Mouse (Mus musculus): Measurements from ENCODE around the gene Mum1. TPM values are rescaled to one million over a fixed set of nuclear protein-coding genes. Genes with fewer than 3 reads are reported as not detected.

Mum1 gene
- 36.6 and 116 TPM in 2 replicates for polyA plus RNA-seq (2012; ENCODE audit: low replicate concordance)

GRCm38 (mm10) chr10:80226416-80227165 is at the start of gene Mum1:
Gene Mum1, plus strand, starts transcription at chr10:80226434.

DNA sequence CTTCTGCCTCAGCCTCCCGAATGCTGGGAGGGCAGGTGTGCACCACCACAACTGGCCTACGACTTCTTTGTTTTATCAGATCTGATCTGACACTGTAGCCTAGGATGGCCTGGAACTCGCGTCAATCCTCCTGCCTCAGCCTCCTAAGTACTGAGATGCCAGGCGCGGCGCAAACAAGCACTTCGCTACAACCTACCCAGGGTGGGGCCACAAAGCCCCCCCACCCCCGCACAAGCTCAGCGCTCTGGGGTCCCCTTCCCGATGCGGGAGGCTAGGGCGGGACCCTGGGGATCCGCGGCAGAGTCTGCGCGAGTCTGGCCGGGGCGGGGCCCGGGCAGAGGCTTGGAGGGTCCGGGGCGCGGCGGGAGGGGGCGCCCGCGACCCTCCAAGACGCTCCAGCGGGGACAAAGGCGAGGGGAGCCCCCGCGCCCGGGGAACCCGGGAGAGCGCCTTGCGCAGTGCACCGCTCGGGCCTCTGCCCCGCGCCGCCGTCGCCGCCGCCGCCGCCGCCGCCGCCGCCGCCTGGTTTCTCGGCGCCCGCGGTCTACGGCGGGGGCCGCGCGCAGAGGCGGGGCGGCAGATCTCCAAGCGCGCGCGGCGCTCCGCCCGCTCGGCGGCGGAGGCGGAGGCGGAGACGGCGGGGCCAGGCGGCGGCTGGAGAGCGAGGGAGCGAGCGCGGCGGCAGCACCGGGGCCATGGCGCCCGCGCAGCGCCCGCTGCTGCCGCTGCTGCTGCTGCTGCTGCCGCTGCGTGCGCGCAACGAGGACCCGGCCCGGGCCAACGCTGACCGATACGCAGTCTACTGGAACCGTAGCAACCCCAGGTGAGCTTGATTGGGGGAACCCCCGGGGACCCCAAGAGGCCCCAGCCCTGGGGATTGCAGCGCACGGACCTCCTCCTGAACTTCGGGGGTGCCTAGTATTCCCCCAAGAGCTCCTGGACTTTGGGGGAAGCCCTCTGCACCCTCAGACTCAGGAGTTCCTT is 46.9 kb upstream of the Mum1 start, which contains the start of gene Efna2:
Efna2 (plus strand) TSS at position 415 of the 984 bp plus-strand sequence.

GRCm38 (mm10) chr10:80248971-80249640 is 22.9 kb downstream of the Mum1 start, which contains the start of gene Ndufs7:
Gene Ndufs7, plus strand, starts transcription at chr10:80249121.

GRCm38 (mm10) chr10:80260642-80261584 is 34.7 kb downstream of the Mum1 start, which contains the start of the genes Gamt and Dazap1:
Gene Gamt, minus strand, starts transcription at chr10:80261012.
Gene Dazap1, plus strand, starts transcription at chr10:80261486.

DNA sequence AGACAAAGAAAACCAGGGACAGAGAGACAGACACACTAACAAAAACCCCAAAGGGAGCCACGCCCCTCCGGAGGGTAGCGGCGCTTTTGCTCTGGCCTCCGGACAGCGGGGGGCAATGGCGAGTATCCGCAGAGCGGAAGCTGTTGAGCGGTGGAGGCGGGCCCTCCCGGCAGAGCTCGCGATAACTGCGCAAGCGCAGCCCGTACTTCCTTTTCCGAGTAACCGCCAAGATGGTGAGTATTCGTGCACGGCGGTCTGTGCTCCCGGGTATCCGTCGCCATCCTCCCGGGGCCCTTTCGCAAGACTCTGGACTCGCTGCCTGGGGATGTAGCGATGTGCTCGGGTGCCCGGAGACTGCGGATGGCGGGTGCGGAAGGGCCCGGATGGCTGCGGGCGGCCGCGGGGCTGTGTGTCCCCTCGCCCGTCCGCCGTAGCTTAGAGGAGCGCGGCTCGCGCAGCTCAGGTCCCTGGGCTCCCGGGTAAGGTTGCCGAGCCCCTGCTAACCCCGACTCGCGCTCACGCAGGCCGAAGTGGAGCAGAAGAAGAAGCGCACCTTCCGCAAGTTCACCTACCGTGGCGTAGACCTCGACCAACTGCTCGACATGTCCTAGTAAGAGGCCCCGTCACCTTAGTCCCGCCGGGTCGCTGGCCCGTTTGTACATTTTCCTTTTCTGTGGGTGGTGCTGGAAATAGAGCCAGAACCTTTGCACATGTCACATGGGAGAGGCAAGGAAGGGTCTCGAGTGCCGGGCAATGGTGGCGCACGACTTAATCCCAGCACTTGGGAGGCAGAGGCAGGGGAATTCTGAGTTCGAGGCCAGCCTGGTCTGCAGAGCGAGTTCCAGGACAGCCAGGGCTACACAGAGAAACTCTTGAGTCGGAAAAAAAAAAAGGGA is 66.3 kb downstream of the Mum1 start, which contains the start of gene Rps15:
Rps15 (plus strand) TSS at position 203 of the 896 bp plus-strand sequence.

Other genes with a start within 250 kb of the Mum1 start
- gene Tmem259, start 242.1 kb upstream of the Mum1 start, polyA plus RNA-seq (2012; ENCODE audit: low replicate concordance), result 311 and 927 TPM in 2 replicates
- gene Cnn2, start 237.8 kb upstream of the Mum1 start, polyA plus RNA-seq (2012; ENCODE audit: low replicate concordance), result 876 and 1,258 TPM in 2 replicates
- gene Abca7, start 229.9 kb upstream of the Mum1 start, polyA plus RNA-seq (2012; ENCODE audit: low replicate concordance), result 42.0 and 76.1 TPM in 2 replicates
- gene Arhgap45, start 209.8 kb upstream of the Mum1 start, polyA plus RNA-seq (2012; ENCODE audit: low replicate concordance), result 660 and 1,623 TPM in 2 replicates
- 68.4 and 166 TPM in 2 replicates for gene Polr2e, start 186.6 kb upstream of the Mum1 start, polyA plus RNA-seq (2012; ENCODE audit: low replicate concordance)
- gene Gpx4, start 179.3 kb upstream of the Mum1 start, polyA plus RNA-seq (2012; ENCODE audit: low replicate concordance), result 298 and 797 TPM in 2 replicates
- 99.1 and 152 TPM in 2 replicates for gene Sbno2, start 120.9 kb upstream of the Mum1 start, polyA plus RNA-seq (2012; ENCODE audit: low replicate concordance)
- 99.1 and 132 TPM in 2 replicates for gene Stk11, start 110.6 kb upstream of the Mum1 start, polyA plus RNA-seq (2012; ENCODE audit: low replicate concordance)
- 650 and 864 TPM in 2 replicates for gene Atp5d, start 87.8 kb upstream of the Mum1 start, polyA plus RNA-seq (2012; ENCODE audit: low replicate concordance)
- 25.3 and 46.2 TPM in 2 replicates for gene Cbarp, start 85.6 kb upstream of the Mum1 start, polyA plus RNA-seq (2012; ENCODE audit: low replicate concordance)
- gene Midn, start 78.2 kb upstream of the Mum1 start, polyA plus RNA-seq (2012; ENCODE audit: low replicate concordance), result 365 and 523 TPM in 2 replicates
- gene Cirbp, start 60.4 kb upstream of the Mum1 start, polyA plus RNA-seq (2012; ENCODE audit: low replicate concordance), result 157 and 188 TPM in 2 replicates
- 6.8 and 15.3 TPM in 2 replicates for gene 1600002K03Rik, start 53.5 kb upstream of the Mum1 start, polyA plus RNA-seq (2012; ENCODE audit: low replicate concordance)
- gene Efna2, start 47.0 kb upstream of the Mum1 start, polyA plus RNA-seq (2012; ENCODE audit: low replicate concordance), result 1.4 and 2.8 TPM in 2 replicates
- 141 and 175 TPM in 2 replicates for gene Ndufs7, start 22.7 kb downstream of the Mum1 start, polyA plus RNA-seq (2012; ENCODE audit: low replicate concordance)
- gene Gamt, start 34.6 kb downstream of the Mum1 start, polyA plus RNA-seq (2012; ENCODE audit: low replicate concordance), result 1.6 and 3.6 TPM in 2 replicates
- 294 and 420 TPM in 2 replicates for gene Dazap1, start 35.1 kb downstream of the Mum1 start, polyA plus RNA-seq (2012; ENCODE audit: low replicate concordance)
- gene Rps15, start 66.0 kb downstream of the Mum1 start, polyA plus RNA-seq (2012; ENCODE audit: low replicate concordance), result 1,574 and 8,825 TPM in 2 replicates
- gene Apc2, start 69.5 kb downstream of the Mum1 start, polyA plus RNA-seq (2012; ENCODE audit: low replicate concordance), result 0.78 and 1.1 TPM in 2 replicates
- 60.0 and 110 TPM in 2 replicates for gene 2310011J03Rik, start 94.1 kb downstream of the Mum1 start, polyA plus RNA-seq (2012; ENCODE audit: low replicate concordance)
- 8.5 and 14.2 TPM in 2 replicates for gene Pcsk4, start 103.1 kb downstream of the Mum1 start, polyA plus RNA-seq (2012; ENCODE audit: low replicate concordance)
- 4.6 and 5.4 TPM in 2 replicates for gene Reep6, start 103.5 kb downstream of the Mum1 start, polyA plus RNA-seq (2012; ENCODE audit: low replicate concordance)
- gene Adamtsl5, start 122.0 kb downstream of the Mum1 start, polyA plus RNA-seq (2012; ENCODE audit: low replicate concordance), result 0.74 and 1.1 TPM in 2 replicates
- not detected in 2 replicates for gene Plk5, start 130.0 kb downstream of the Mum1 start, polyA plus RNA-seq (2012; ENCODE audit: low replicate concordance)
- gene Mex3d, start 161.2 kb downstream of the Mum1 start, polyA plus RNA-seq (2012; ENCODE audit: low replicate concordance), result 21.9 and 48.1 TPM in 2 replicates
- 141 and 180 TPM in 2 replicates for gene Mbd3, start 173.1 kb downstream of the Mum1 start, polyA plus RNA-seq (2012; ENCODE audit: low replicate concordance)
- 422 and 621 TPM in 2 replicates for gene Uqcr11, start 180.4 kb downstream of the Mum1 start, polyA plus RNA-seq (2012; ENCODE audit: low replicate concordance)
- 498 and 875 TPM in 2 replicates for gene Tcf3, start 207.2 kb downstream of the Mum1 start, polyA plus RNA-seq (2012; ENCODE audit: low replicate concordance)

All from hematopoietic multipotent progenitor cell, adult 10-12 weeks (in vitro differentiated cells).